Mouse (Mus musculus): ENCODE results near the gene 2410002F23Rik. TPM values are rescaled to one million over a fixed set of nuclear protein-coding genes. Genes with fewer than 3 reads are reported as not detected.

2410002F23Rik gene
- polyA plus RNA-seq (2017; shearing (Covaris generic)), result 189 TPM

DNA sequence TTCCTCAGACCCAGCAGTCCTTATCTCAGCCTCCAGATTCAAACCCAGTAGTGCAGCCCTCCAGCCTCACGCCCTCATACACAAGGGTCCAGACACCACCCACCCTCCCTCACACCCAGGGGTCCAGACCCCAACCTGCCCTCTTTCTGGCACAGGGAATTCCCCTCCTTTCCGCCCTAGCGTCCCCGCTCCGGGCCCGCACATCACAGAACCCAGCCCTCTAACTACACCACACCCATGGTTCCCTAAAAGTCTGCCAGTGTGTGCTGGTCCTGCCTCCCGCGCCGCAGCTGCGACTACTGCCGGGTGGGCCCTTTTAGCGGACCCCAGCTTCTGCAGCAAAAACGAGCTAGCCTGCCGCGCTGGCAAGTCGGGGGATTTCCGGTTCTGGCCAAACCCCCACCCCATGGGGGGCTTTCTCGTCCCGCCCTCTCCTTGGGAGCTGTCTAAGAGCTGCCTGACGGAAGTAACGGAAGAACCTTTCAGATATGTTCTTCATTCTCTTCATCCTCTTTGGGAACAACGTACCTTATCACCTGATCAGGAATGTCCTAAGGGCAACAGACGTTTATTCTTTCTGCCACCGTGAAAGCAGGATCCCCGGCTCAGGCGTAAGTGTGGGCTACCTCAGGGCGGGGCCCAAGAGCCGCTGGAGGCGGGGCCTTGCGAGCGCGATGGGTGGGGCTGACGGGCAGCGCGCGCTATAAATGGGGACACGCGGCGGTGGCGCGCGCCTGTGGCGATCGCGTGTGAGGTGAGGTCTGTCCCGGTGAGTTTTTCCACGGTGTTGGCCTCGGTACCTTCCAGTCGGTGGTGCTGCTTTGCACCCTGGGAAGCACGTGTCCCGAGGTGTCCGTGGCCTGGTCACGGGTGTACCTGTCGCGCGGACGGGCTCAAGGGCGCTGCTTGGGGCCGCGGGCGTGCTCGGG lies at the start of gene 2410002F23Rik, which contains the start of gene 1700028J19Rik:
Gene 2410002F23Rik, plus strand, starts transcription at position 668 of the 929 bp plus-strand sequence.
Gene 1700028J19Rik, minus strand, starts transcription at position 641 of the 929 bp plus-strand sequence.

DNA sequence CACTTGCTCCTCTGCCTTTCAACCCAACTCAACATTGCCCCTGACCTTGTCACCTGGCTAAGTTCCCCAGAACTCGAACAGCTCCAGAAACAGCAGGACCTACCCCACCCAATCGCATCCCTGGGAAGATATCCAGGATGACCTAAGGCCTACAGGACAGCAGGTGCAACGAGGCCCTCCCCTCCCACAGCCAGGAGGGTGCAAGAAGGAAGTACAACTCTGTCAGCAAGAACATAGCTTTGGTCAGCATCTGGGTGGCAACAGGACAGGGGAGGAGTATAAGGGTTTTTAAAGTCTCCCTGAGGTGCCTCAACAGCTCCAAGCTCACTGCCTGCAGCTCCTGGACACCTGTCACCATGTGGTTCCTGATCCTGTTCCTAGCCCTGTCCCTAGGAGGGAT lies 48.6 kb upstream of the 2410002F23Rik start, which contains the start of gene Klk1b3:
Gene Klk1b3, plus strand, starts transcription at position 301 of the 400 bp plus-strand sequence.

GRCm38 (mm10) chr7:44207135-44207534 lies 39.4 kb upstream of the 2410002F23Rik start, which contains the start of gene Klk1b4:
Gene Klk1b4, plus strand, starts transcription at chr7:44207435.

GRCm38 (mm10) chr7:44215645-44216044 lies 30.9 kb upstream of the 2410002F23Rik start, which contains the start of gene Klk1b5:
Gene Klk1b5, plus strand, starts transcription at chr7:44215945.

DNA sequence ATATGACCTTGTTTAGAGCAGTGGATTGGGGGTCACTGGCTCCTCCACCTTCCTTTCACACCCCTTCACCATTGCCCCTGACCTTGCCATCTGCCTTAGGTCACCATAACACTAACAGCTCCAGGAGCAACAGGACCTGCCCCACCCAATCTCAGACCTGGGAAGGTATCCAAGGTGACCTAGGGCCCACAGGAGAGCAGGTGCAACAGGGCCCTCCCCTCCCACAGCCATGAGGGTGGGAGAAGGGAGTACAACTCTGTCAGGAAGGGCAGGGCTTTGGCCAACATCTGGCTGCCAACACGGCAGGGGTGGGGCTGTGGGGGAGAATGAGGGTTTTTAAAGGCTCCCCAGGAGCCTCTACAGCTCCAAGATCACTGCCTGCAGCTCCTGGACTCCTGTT lies 21.4 kb upstream of the 2410002F23Rik start, which contains the start of gene Klk1:
Gene Klk1, plus strand, starts transcription at position 285 of the 400 bp plus-strand sequence.

GRCm38 (mm10) chr7:44235909-44236308 lies 10.6 kb upstream of the 2410002F23Rik start, which contains the start of gene Gm36864:
Gene Gm36864, plus strand, starts transcription at chr7:44236177.

GRCm38 (mm10) chr7:44257278-44257677 lies 10.8 kb downstream of the 2410002F23Rik start, which contains the start of gene Acp4:
Gene Acp4, minus strand, starts transcription at chr7:44257378.

DNA sequence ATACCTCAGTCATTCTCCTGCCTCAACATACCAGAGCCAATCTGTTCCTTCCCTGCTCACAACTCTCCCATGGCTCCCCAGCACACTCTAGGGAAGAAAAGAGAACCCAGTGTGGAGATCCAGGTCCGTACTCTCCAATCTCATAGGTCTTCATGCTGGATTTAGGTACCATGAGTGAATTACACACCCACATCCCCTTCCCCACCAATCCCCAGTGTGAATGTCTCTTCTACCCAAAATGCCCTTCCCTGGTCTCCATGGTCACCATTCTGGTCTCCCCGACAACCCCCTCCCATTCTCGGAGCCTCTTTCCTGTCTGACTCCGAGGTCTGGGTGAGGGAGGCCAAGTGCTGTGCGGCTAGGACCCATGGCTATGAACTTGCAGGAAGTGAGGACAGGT lies 14.6 kb downstream of the 2410002F23Rik start, which contains the start of gene Gm15517:
Gene Gm15517, plus strand, starts transcription at position 301 of the 400 bp plus-strand sequence.

Other genes with a start within 250 kb of the 2410002F23Rik start
- not detected for gene Klk1b26, start 234.6 kb upstream of the 2410002F23Rik start, polyA plus RNA-seq (2017; shearing (Covaris generic))
- 1.2 TPM for gene Klk1b27, start 194.4 kb upstream of the 2410002F23Rik start, polyA plus RNA-seq (2017; shearing (Covaris generic))
- not detected for gene Klk1b21, start 144.4 kb upstream of the 2410002F23Rik start, polyA plus RNA-seq (2017; shearing (Covaris generic))
- gene Klk1b22, start 134.0 kb upstream of the 2410002F23Rik start, polyA plus RNA-seq (2017; shearing (Covaris generic)), result not detected
- gene Klk1b16, start 110.0 kb upstream of the 2410002F23Rik start, polyA plus RNA-seq (2017; shearing (Covaris generic)), result not detected
- gene Klk1b24, start 58.5 kb upstream of the 2410002F23Rik start, polyA plus RNA-seq (2017; shearing (Covaris generic)), result not detected
- gene Klk1b3, start 48.5 kb upstream of the 2410002F23Rik start, polyA plus RNA-seq (2017; shearing (Covaris generic)), result not detected
- gene Klk1b4, start 39.3 kb upstream of the 2410002F23Rik start, polyA plus RNA-seq (2017; shearing (Covaris generic)), result not detected
- gene Klk1b5, start 30.8 kb upstream of the 2410002F23Rik start, polyA plus RNA-seq (2017; shearing (Covaris generic)), result not detected
- gene Klk1, start 21.4 kb upstream of the 2410002F23Rik start, polyA plus RNA-seq (2017; shearing (Covaris generic)), result not detected
- gene Gm36864, start 10.5 kb upstream of the 2410002F23Rik start, polyA plus RNA-seq (2017; shearing (Covaris generic)), result not detected
- 2.1 TPM for gene 1700028J19Rik, start within 50 bp of the 2410002F23Rik start, polyA plus RNA-seq (2017; shearing (Covaris generic))
- gene Acp4, start 10.7 kb downstream of the 2410002F23Rik start, polyA plus RNA-seq (2017; shearing (Covaris generic)), result 0.28 TPM
- gene Gm15517, start 14.7 kb downstream of the 2410002F23Rik start, polyA plus RNA-seq (2017; shearing (Covaris generic)), result not detected
- 0.31 TPM for gene Clec11a, start 60.2 kb downstream of the 2410002F23Rik start, polyA plus RNA-seq (2017; shearing (Covaris generic))
- 0.16 TPM for gene Shank1, start 63.5 kb downstream of the 2410002F23Rik start, polyA plus RNA-seq (2017; shearing (Covaris generic))
- gene Syt3, start 137.4 kb downstream of the 2410002F23Rik start, polyA plus RNA-seq (2017; shearing (Covaris generic)), result 0.28 TPM
- gene 1700008O03Rik, start 139.1 kb downstream of the 2410002F23Rik start, polyA plus RNA-seq (2017; shearing (Covaris generic)), result 0.71 TPM
- gene Lrrc4b, start 182.3 kb downstream of the 2410002F23Rik start, polyA plus RNA-seq (2017; shearing (Covaris generic)), result not detected
- 0.28 TPM for gene Aspdh, start 218.7 kb downstream of the 2410002F23Rik start, polyA plus RNA-seq (2017; shearing (Covaris generic))
- 111 TPM for gene Josd2, start 221.3 kb downstream of the 2410002F23Rik start, polyA plus RNA-seq (2017; shearing (Covaris generic))
- 188 TPM for gene Emc10, start 249.8 kb downstream of the 2410002F23Rik start, polyA plus RNA-seq (2017; shearing (Covaris generic))
- gene Fam71e1, start 249.9 kb downstream of the 2410002F23Rik start, polyA plus RNA-seq (2017; shearing (Covaris generic)), result 3.4 TPM

All from CD4-positive, CD25-positive, alpha-beta regulatory T cell (primary cell).